Mouse (Mus musculus) ES-Bruce4 (cell line): ENCODE data around the gene Adamtsl1.

Source experiments
- CTCF ChIP-seq: IDR thresholded peaks from one replicate; pipeline ENCODE4 v1.8.1; 2011; ENCODE audit warnings: low read depth, low read length
- POLR2A ChIP-seq: IDR thresholded peaks from one replicate; pipeline ENCODE4 v1.8.1; 2011; ENCODE audit warnings: low read length; ENCODE audit not compliant: insufficient read depth

- TF ChIP-seq POLR2A (no peak), CTCF (no peak)
These were observed 788.1 kb downstream of the Adamtsl1 start for GRCm38 (mm10) chr4:86302095-86302494.
